Mouse (Mus musculus) lung, embryonic 16.5 days (tissue): ENCODE data around the gene Tbc1d32. TPM values are rescaled to one million over a fixed set of nuclear protein-coding genes. Genes with fewer than 3 reads are reported as not detected.

Source experiments
- ATAC-seq: fragments of 200-750 bp; cut with Nextera tagmentation; 2 replicates; pipeline ENCODE4 v1.8.0; 2017; ENCODE audit warnings: low read depth, mild to moderate bottlenecking, moderate library complexity
- H3K27ac ChIP-seq: fragments of 300-500 bp; sonication (generic); 2 replicates; pipeline ENCODE4 v1.5.1; 2014; ENCODE audit warnings: mild to moderate bottlenecking, control low read depth, low read length
- H3K27me3 ChIP-seq: fragments of 300-500 bp; sonication (generic); 2 replicates; pipeline ENCODE4 v1.6.1; 2014; ENCODE audit warnings: low read depth, low read length, mixed read lengths; ENCODE audit not compliant: control insufficient read depth, insufficient read depth
- H3K36me3 ChIP-seq: fragments of 300-500 bp; sonication (generic); 2 replicates; pipeline ENCODE4 v1.6.1; 2014; ENCODE audit warnings: low read length; ENCODE audit not compliant: control insufficient read depth, insufficient read depth
- H3K4me1 ChIP-seq: fragments of 300-500 bp; sonication (generic); replicated peaks from 2 replicates; pipeline ENCODE4 v1.6.1; 2014; ENCODE audit warnings: low read length, mixed read lengths; ENCODE audit not compliant: control insufficient read depth, insufficient read depth
- H3K4me2 ChIP-seq: fragments of 300-500 bp; sonication (generic); 2 replicates; pipeline ENCODE4 v1.6.1; 2014; ENCODE audit warnings: low read depth, low read length, control low read depth
- H3K4me3 ChIP-seq: fragments of 300-500 bp; sonication (generic); 2 replicates; pipeline ENCODE4 v1.5.1; 2014; ENCODE audit warnings: mild to moderate bottlenecking, low read length, control low read depth
- H3K9ac ChIP-seq: fragments of 300-500 bp; sonication (generic); 2 replicates; pipeline ENCODE4 v1.6.1; 2014; ENCODE audit warnings: low read length, control low read depth
- H3K9me3 ChIP-seq: fragments of 300-500 bp; sonication (generic); 2 replicates; pipeline ENCODE4 v1.6.1; 2016; ENCODE audit warnings: low read length; ENCODE audit not compliant: control insufficient read depth
- WGBS: fragments of 180-500 bp; shearing (Covaris S2); extraction: QIAGEN DNeasy Blood & Tissue Kit; methylation state at CpG from one replicate; pipeline ENCODE4 v1.1.7; 2014; 5-methylcytosine and 5-hydroxymethylcytosine counted together
- polyA plus RNA-seq: library from polyadenylated mRNA; unstranded; fragments of >200 nt; fragmentation: Nextera tagmentation; extraction: Ambion mirVana; gene quantifications from 2 replicates; pipeline ENCODE4 v1.2.1, GENCODE M21; 2015

The Tbc1d32 gene
- polyA plus RNA-seq, 1 experiment from 2014 or later = 3.9 TPM

DNA sequence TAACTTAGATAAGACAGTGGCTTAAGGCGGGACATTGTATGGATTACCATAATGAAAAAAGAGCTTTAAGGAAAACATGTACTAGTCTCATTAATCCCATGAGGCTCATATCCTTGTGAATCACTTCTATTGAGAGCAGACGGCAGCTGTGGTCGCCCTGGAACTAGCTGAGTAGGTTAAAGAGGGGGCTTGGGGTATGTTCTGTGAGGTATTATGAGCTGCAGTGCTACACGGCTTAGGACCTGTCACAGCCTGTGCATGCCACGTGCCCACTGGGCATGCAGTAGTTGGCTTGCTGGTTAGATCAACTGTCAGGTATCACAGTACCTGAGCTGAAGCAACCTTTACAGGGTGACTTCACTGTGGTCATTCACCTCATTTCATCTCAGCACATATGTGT, 133.9 kb downstream of the Tbc1d32 start:
- H3K4me1 ChIP-seq = no peaks in the 10 kb centered on the region
- H3K27ac ChIP-seq = no peak overlapping the region
- H3K9me3 ChIP-seq = no peaks in the 10 kb centered on the region
- no peak overlapping the region for H3K9ac ChIP-seq
- H3K36me3 ChIP-seq = no peaks in the 10 kb centered on the region
- H3K4me3 ChIP-seq = no peak overlapping the region
- no peak overlapping the region for H3K4me2 ChIP-seq
- 88% methylated on average over 5 of the region's 5 CpGs for WGBS
- no peaks in the 10 kb centered on the region for H3K27me3 ChIP-seq
- ATAC-seq = no peak

DNA sequence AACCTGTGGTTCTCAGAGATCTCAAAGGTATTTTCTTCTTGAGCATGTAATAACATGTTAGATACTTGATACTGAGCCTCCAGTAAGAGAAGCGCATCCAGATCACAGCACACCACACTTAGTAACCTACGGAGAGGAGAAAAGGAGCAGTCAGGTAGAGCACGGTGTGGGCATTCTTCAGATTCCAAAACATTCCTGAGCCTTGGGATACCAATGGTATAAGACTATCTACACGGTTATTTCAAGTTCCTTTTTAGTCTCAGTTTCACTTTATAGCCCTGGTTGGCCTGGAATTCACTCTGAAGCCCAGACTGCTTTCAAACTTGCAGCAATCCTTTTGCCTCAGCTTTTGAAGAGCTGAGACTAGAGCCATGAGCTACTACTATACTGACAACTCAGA, 138.8 kb downstream of the Tbc1d32 start:
- no peaks in the 10 kb centered on the region for H3K9me3 ChIP-seq
- H3K9ac ChIP-seq = no peak overlapping the region
- no peak overlapping the region for H3K4me3 ChIP-seq
- H3K4me1 ChIP-seq = no peaks in the 10 kb centered on the region
- no peak overlapping the region for H3K27ac ChIP-seq
- no peak overlapping the region for H3K4me2 ChIP-seq
- no peak for ATAC-seq
- no peaks in the 10 kb centered on the region for H3K27me3 ChIP-seq
- 70% methylated on average over 4 of the region's 4 CpGs for WGBS
- no peaks in the 10 kb centered on the region for H3K36me3 ChIP-seq

DNA sequence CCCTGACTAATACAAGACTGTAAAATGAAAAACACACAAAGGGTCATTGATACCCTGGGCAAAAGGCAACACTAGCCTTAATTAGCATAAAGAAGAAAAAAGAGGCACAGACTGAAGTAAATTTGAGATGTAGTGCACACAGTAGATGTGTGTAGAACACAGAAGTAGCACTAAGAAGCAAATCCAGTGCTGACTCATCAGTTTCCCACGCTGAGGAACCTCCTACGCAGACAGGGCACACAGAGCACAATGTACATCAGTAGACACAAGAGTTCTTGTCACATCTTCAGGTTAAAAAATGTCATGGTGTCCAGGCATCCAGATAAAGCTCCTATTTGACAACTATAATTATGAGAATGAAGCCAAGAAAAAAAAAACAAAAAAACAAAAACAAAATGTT, 165.7 kb downstream of the Tbc1d32 start:
- Histone ChIP-seq H3K4me3 (no peak overlapping the region), H3K4me1 (no peaks in the 10 kb centered on the region), H3K36me3 (no peaks in the 10 kb centered on the region), H3K9ac (no peak overlapping the region), H3K27ac (no peak overlapping the region), H3K9me3 (no peaks in the 10 kb centered on the region), H3K4me2 (no peak overlapping the region), H3K27me3 (no peaks in the 10 kb centered on the region)
- 81% methylated on average over 2 of the region's 2 CpGs for WGBS
- no peak for ATAC-seq

DNA sequence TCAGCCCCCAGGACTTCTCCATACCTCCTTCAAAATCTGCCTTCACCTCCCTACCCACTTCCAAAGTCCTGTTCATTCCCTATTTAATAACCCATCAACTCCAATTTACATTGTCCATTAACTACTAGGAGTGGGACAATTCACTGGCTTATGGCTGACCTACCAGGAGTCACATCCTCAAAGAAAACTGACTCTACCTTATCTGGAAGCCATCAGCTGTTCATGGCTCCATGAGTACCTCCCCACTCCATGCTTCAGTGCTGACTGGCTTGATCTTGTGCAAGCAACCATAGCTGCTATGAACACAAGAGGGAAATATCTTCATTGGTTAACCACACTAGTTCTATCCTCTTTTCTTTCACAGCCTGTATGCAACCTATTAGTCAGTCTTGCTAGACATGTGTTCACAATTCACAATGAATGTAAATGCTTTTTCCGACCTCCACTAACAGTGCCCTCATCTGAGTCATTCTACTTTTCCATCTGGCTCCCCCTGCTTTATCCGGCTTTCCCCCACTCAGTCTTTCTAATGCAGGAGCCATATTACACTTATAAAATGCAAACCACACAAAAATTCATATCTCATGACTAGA, 167.2 kb downstream of the Tbc1d32 start:
- Histone ChIP-seq H3K9me3 (no peaks in the 10 kb centered on the region), H3K36me3 (no peaks in the 10 kb centered on the region), H3K4me3 (no peak overlapping the region), H3K4me1 (no peaks in the 10 kb centered on the region), H3K27ac (no peak overlapping the region), H3K9ac (no peak overlapping the region), H3K27me3 (no peaks in the 10 kb centered on the region), H3K4me2 (no peak overlapping the region)
- 92% methylated on average over 2 of the region's 2 CpGs for WGBS
- ATAC-seq = no peak

DNA sequence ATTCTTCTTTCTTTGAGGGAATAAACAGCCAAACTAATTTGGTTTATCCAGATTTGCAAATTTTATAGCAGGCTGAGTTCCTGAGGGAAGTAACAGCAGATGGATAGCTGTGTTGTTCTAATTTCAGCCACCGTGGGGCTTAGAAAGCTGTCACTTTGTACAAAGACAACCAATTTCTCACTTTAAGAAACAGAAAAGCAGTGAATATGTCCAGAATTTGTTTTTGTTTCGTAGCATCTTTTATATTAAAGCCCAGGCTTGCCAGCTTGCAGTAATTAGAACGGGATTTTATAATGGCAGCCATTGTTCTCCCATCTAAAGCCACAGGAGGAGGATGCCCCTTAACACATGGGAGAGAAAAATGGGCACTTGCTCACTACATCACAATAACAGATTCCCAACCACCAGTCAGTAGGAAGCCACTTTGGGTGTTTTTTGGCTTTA, 169.5 kb downstream of the Tbc1d32 start:
- Histone ChIP-seq H3K4me2 (no peak overlapping the region), H3K9ac (no peak overlapping the region), H3K9me3 (no peaks in the 10 kb centered on the region), H3K4me3 (no peak overlapping the region), H3K27ac (no peak overlapping the region), H3K36me3 (no peaks in the 10 kb centered on the region), H3K27me3 (no peaks in the 10 kb centered on the region), H3K4me1 (no peaks in the 10 kb centered on the region)
- ATAC-seq = no peak
- 73% methylated on average over 3 of the region's 3 CpGs for WGBS

DNA sequence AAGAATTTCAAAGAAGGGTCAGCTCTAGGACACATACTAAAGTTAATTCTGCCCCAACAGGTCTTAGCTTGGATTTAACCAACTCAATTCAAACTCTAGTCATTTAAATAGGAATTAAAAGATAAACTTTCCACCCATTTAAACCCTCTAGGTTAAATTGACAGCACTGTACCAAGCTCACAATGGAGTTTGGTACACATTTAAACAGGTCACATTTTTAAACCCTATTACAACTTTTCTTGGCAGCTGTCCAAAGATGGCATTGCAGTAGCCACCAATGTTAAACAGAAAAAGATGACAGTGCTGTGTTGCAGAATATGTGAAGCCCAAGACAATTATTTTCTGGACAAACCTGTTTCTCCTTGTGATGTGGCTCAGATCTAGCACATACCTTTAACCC, 203.1 kb downstream of the Tbc1d32 start:
- Histone ChIP-seq H3K4me3 (no peak overlapping the region), H3K27ac (no peak overlapping the region), H3K4me2 (no peak overlapping the region), H3K4me1 (no peaks in the 10 kb centered on the region), H3K9me3 (no peaks in the 10 kb centered on the region), H3K36me3 (no peaks in the 10 kb centered on the region), H3K9ac (no peak overlapping the region), H3K27me3 (no peaks in the 10 kb centered on the region)
- ATAC-seq = no peak

DNA sequence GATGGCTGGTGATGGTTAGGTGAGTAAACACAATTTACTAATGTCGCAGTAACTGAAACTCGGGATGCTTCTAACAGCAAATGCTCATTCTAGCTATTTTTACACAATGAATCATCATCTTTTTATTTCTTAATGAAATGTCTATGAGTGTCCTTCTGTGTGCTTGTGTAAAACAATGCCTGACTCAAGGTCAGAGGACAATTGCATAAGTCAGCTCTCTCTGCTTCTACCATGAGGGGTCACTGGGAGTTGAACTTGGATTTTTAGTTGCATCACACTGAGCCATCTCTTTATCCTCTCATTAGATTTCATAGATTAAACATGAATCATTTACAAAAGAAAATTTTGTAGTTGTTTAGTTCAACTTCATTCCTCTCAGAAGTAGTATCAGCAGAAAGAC, 203.9 kb downstream of the Tbc1d32 start:
- no peaks in the 10 kb centered on the region for H3K9me3 ChIP-seq
- no peak overlapping the region for H3K9ac ChIP-seq
- H3K4me2 ChIP-seq = no peak overlapping the region
- no peak overlapping the region for H3K4me3 ChIP-seq
- H3K36me3 ChIP-seq = no peaks in the 10 kb centered on the region
- WGBS = 83% methylated on average over 2 of the region's 2 CpGs
- H3K4me1 ChIP-seq = no peaks in the 10 kb centered on the region
- no peak for ATAC-seq
- no peaks in the 10 kb centered on the region for H3K27me3 ChIP-seq
- no peak overlapping the region for H3K27ac ChIP-seq

DNA sequence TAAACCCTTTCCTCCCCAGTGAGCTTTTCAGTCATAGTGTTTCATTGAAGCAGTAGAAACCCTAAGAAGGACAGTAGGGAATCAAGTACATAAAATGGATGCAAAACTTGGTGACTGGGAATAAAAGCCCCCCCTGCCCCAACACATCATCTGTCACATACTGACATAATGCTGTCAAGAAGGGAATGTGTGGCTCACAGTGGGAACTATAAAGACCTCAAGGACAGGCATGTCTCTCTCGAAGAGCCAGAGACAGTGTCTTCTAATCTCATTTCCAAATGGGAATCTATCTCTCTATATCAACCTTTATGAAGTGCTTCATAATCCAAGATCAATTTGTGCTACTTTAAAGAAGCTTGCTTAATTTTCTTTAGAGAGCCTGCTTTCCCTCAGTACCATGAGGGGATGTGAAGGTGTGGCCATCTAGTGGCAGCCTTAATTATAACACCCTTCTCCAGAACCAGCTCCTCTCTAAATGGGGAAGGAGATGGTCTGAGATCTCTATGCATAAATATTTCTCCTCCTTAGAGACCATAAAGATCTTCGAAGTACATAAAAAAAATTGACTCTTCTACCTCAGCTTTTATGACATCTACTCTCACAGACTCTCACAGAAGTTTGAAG, 248.5 kb downstream of the Tbc1d32 start:
- peak; percentile 57; the same call in 1 of the 2 replicates for ATAC-seq
- 22% methylated on average over 2 of the region's 2 CpGs for WGBS

DNA sequence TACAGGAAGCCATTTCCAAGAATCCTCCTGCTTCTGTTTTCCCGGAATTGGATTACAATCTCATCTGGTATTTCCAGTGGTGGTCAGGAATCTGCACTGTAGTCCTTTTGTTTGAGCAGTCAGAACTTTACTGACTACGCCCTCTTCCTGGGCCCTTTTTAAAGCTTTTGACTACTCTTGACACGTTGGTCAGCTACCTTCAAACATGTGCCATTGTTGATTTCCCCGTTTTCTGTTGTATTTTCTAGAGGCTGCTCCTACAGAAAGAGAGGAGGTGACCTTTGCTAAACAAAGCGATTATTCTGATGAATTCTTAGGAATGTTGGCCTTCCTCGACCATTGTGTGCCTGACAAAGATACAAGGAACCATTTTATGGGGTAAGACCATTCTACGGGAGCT, 250.5 kb downstream of the Tbc1d32 start:
- H3K4me3 ChIP-seq = no peak overlapping the region
- H3K27me3 ChIP-seq = no peaks in the 10 kb centered on the region
- ATAC-seq = no peak
- no peak overlapping the region for H3K9ac ChIP-seq
- no peaks in the 10 kb centered on the region for H3K36me3 ChIP-seq
- H3K9me3 ChIP-seq = no peaks in the 10 kb centered on the region
- H3K4me2 ChIP-seq = no peak overlapping the region
- WGBS = 66% methylated on average over 7 of the region's 7 CpGs
- H3K4me1 ChIP-seq = no peaks in the 10 kb centered on the region
- no peak overlapping the region for H3K27ac ChIP-seq

More for the DNA sequence above, 248.5 kb downstream of the Tbc1d32 start:
- no peak overlapping the region for H3K4me3 ChIP-seq
- H3K27ac ChIP-seq = no peak overlapping the region
- no peak overlapping the region for H3K4me2 ChIP-seq
- no peaks in the 10 kb centered on the region for H3K36me3 ChIP-seq
- no peaks in the 10 kb centered on the region for H3K27me3 ChIP-seq
- no peaks in the 10 kb centered on the region for H3K4me1 ChIP-seq
- H3K9ac ChIP-seq = no peak overlapping the region
- no peaks in the 10 kb centered on the region for H3K9me3 ChIP-seq
